Mouse (Mus musculus) right cerebral cortex, postnatal 36 days (tissue): ENCODE data around the gene Zfp184.

Experiments used
- DNase-seq, 2 experiments: peaks; one replicate each; pipeline ENCODE4 v3.0.0; 2022; ENCODE audit warnings: low spot score in 2 of 2, mixed read lengths in 1 of 2

Zfp184 gene

GRCm38 (mm10) chr13:21920681-21921233, 24.1 kb upstream of the Zfp184 start:
- DNase-seq = no peak

- DNase-seq = no peak
These were observed 21.5 kb upstream of the Zfp184 start for GRCm38 (mm10) chr13:21923417-21923816.

- no peak for DNase-seq
These were observed 20.1 kb upstream of the Zfp184 start for GRCm38 (mm10) chr13:21924734-21925335.

GRCm38 (mm10) chr13:21930981-21931380, 13.9 kb upstream of the Zfp184 start:
- DNase-seq = no peak

GRCm38 (mm10) chr13:21931740-21932139, 13.2 kb upstream of the Zfp184 start:
- DNase-seq = no peak

- no peak for DNase-seq
These were observed 11.0 kb upstream of the Zfp184 start for GRCm38 (mm10) chr13:21933626-21934548.

- no peak for DNase-seq
These were observed 9.7 kb upstream of the Zfp184 start for GRCm38 (mm10) chr13:21934982-21935791.

GRCm38 (mm10) chr13:21935833-21936232, 9.1 kb upstream of the Zfp184 start:
- DNase-seq = no peak

- DNase-seq = no peak
These were observed 7.9 kb upstream of the Zfp184 start for GRCm38 (mm10) chr13:21936968-21937367.

GRCm38 (mm10) chr13:21940213-21940612, 4.7 kb upstream of the Zfp184 start:
- DNase-seq = peak; percentile 86 to 89

- peak; percentile 86 to 88 for DNase-seq
These were observed 4.0 kb upstream of the Zfp184 start for GRCm38 (mm10) chr13:21940811-21941321.

GRCm38 (mm10) chr13:21943644-21944043, 1.2 kb upstream of the Zfp184 start:
- no peak for DNase-seq

GRCm38 (mm10) chr13:21944592-21944925, 335 bp upstream of the Zfp184 start:
- DNase-seq = no peak

- no peak for DNase-seq
These were observed 24.4 kb downstream of the Zfp184 start for GRCm38 (mm10) chr13:21969269-21969668.

- no peak for DNase-seq
These were observed 24.9 kb downstream of the Zfp184 start for GRCm38 (mm10) chr13:21969816-21970215.

- no peak for DNase-seq
These were observed 26.7 kb downstream of the Zfp184 start for GRCm38 (mm10) chr13:21971641-21972040.

- DNase-seq = peak; percentile 60 to 74
These were observed 29.4 kb downstream of the Zfp184 start for GRCm38 (mm10) chr13:21974221-21974725.

- peak; percentile 45 to 59 for DNase-seq
These were observed 30.0 kb downstream of the Zfp184 start for GRCm38 (mm10) chr13:21974726-21975473.

GRCm38 (mm10) chr13:21980981-21981802, 36.3 kb downstream of the Zfp184 start, which contains the start of gene Pom121l2:
Pom121l2 (plus strand) TSS chr13:21981194.
- DNase-seq = no peak

- DNase-seq = no peak
These were observed 36.9 kb downstream of the Zfp184 start for GRCm38 (mm10) chr13:21981803-21982193.
